Mouse (Mus musculus): ENCODE measurements at regions not wholly inside any gene's neighbourhood (a gene's known extent, or its start where the extent isn't known, plus 50 kb on each side); places are given as distances from the start of the nearest gene placed in this dataset.

GRCm38 (mm10) chr4:154749996-154750395 lies 82.3 kb upstream of the Actrt2 start:
- TF ChIP-seq POLR2A (IDR thresholded peaks at IDR 0.05; ENCODE audit: borderline replicate concordance, low read depth, low read length) (no peak), CTCF (IDR thresholded peaks at IDR 0.05; ENCODE audit: low read depth, low read length) (no peak)

Measured in bone marrow macrophage, adult 2 months (primary cell).